Mouse (Mus musculus) E14TG2a.4 (cell line): ENCODE measurements around the gene Gys1.

Experiments
- CTCF ChIP-seq: conservative IDR thresholded peaks from 2 replicates; pipeline ENCODE4 v1.5.1; 2014; ENCODE audit warnings: low read length
- NANOG ChIP-seq: IDR thresholded peaks from 2 replicates; pipeline ENCODE4 v1.6.1; 2014; ENCODE audit warnings: borderline replicate concordance, low read length, mixed read lengths

- TF ChIP-seq CTCF (no peak), NANOG (no peak)
Measured at GRCm38 (mm10) chr7:45426556-45426955, 8.1 kb upstream of the Gys1 start.
